12 mouse cellular contexts compared by ENCODE assay signal in the genomic region with DNA sequence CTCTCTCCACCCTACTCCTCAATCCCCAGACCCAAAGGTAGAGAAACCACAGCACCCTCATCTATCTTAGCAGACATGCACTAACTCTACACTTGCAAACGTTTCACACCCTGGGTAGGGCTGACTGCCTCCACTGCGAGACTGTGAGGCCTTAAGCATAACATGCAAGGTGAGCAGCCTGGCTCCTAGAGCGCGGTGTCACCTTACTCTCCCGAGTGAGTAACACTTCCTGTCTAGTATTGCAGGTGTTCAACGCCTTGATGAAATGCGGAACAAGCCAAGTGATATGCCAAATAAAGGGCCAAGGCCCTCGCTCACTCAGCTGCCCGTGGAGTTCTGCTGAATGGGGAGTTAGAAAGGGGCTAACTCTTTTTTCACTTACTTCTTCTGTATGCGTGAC. TPM values are rescaled to one million over a fixed set of nuclear protein-coding genes. Genes with fewer than 3 reads are reported as not detected.
DNase-seq lines count a peak whose midpoint lies in the region; ATAC-seq and TF ChIP-seq lines count a peak whose summit lies in the region.
"Had no signal": no experiment of that assay in that cellular context is flagged by ENCODE, and none has a peak within 500 bp of the region (broad histone marks: within the 10 kb centered on the region; RNA-seq: fewer than 3 reads in every experiment).

No protein-coding gene starts in this region.

- no peak overlapping the region for H3K9ac ChIP-seq in stomach, postnatal 0 days (ENCODE audit: low read length)
- H3K9ac ChIP-seq: embryonic facial prominence, embryonic 12.5 days; heart, embryonic 13.5 days had no signal

- WGBS in heart, embryonic 10.5 days, result 78% methylated on average over 10 of the region's 10 CpGs
- WGBS in stomach, postnatal 0 days, result 60% methylated on average over 10 of the region's 10 CpGs

- DNase-seq in heart, embryonic 10.5 days (ENCODE audit: low spot score), result peak; percentile 72
- no peak for DNase-seq in heart, postnatal 10 days
- DNase-seq in induced T-regulatory cell, adult 2 months (ENCODE audit: low read depth), result peak; percentile 21
- peak; percentile 29 for DNase-seq in stomach, postnatal 0 days (ENCODE audit: low spot score)
- DNase-seq in frontal cortex, postnatal 36 days (ENCODE audit: low spot score in 2 of 2), result no peak
- no peak for DNase-seq in retina, embryonic 14.5 days (ENCODE audit: low spot score)
- no peak for DNase-seq in heart, postnatal 36 days
- DNase-seq: left cerebral cortex, postnatal 4 days; right cerebral cortex, postnatal 14 days had no signal

- TF ChIP-seq EP300 in stomach, postnatal 0 days (optimal IDR thresholded peaks at IDR 0.05), result no peak

- H3K27me3 ChIP-seq in heart, embryonic 10.5 days (ENCODE audit: insufficient read depth, poor library complexity, severe bottlenecking), result no peaks in the 10 kb centered on the region
- no peaks in the 10 kb centered on the region for H3K27me3 ChIP-seq in stomach, postnatal 0 days (ENCODE audit: control insufficient read depth, insufficient read depth, low read length)
- H3K27me3 ChIP-seq: embryonic facial prominence, embryonic 12.5 days; heart, embryonic 13.5 days had no signal

- no peak overlapping the region for H3K4me2 ChIP-seq in stomach, postnatal 0 days (replicated peaks; ENCODE audit: low read depth)
- H3K4me2 ChIP-seq: embryonic facial prominence, embryonic 12.5 days; heart, embryonic 13.5 days had no signal

- no peak overlapping the region for H3K27ac ChIP-seq in heart, embryonic 10.5 days
- H3K27ac ChIP-seq in stomach, postnatal 0 days (replicated peaks), result no peak overlapping the region
- H3K27ac ChIP-seq: embryonic facial prominence, embryonic 12.5 days; heart, embryonic 13.5 days had no signal

- H3K36me3 ChIP-seq in heart, embryonic 10.5 days, result peaks cover 25% of the 10 kb centered on the region
- H3K36me3 ChIP-seq in stomach, postnatal 0 days (ENCODE audit: control insufficient read depth, insufficient read depth, low read length), result peaks cover 3% of the 10 kb centered on the region; the same call in 1 of the 2 replicates

- no peaks in the 10 kb centered on the region for H3K9me3 ChIP-seq in heart, embryonic 10.5 days
- H3K9me3 ChIP-seq in stomach, postnatal 0 days (ENCODE audit: control insufficient read depth, low read length), result no peaks in the 10 kb centered on the region
- H3K9me3 ChIP-seq: embryonic facial prominence, embryonic 12.5 days; heart, embryonic 13.5 days had no signal

- H3K4me1 ChIP-seq in heart, embryonic 10.5 days, result no peaks in the 10 kb centered on the region
- H3K4me1 ChIP-seq in stomach, postnatal 0 days (replicated peaks; ENCODE audit: control insufficient read depth, insufficient read depth), result no peaks in the 10 kb centered on the region
- H3K4me1 ChIP-seq: embryonic facial prominence, embryonic 12.5 days had no signal

- intact Hi-C loops in heart, postnatal 10 days (cut with DNase I), result no loop called here
- intact Hi-C loops in heart, postnatal 36 days (cut with DNase I), result no loop called here

- peak; percentile 20 for ATAC-seq in CD4-positive, CD25-positive, alpha-beta regulatory T cell, adult 4 months
- ATAC-seq in stomach, postnatal 0 days (ENCODE audit: low FRiP score, low TSS enrichment), result no peak

- TF ChIP-seq CTCF in stomach, postnatal 0 days (IDR thresholded peaks at IDR 0.05; ENCODE audit: low read depth), result no peak

- H3K4me3 ChIP-seq in heart, embryonic 10.5 days, result no peak overlapping the region
- H3K4me3 ChIP-seq in stomach, postnatal 0 days (ENCODE audit: low read depth, low read length), result no peak overlapping the region
- H3K4me3 ChIP-seq: embryonic facial prominence, embryonic 12.5 days; heart, embryonic 13.5 days had no signal

RNA-seq across cellular contexts. Expression of a gene that starts 13.3 kb away (rescaled TPM):
- polyA plus RNA-seq in heart, embryonic 10.5 days (2016; fragmentation: Nextera tagmentation; extraction: Ambion mirVana), result 62.2 and 68.1 TPM in 2 replicates
- 10 to 100 TPM; 27.3 to 30.5 TPM for total RNA-seq in heart, postnatal 10 days (2021)
- 10 to 100 TPM; 76.5 to 78.8 TPM for polyA plus RNA-seq in CD4-positive, CD25-positive, alpha-beta regulatory T cell, adult 4 months (2017; shearing (Covaris generic))
- polyA plus RNA-seq in stomach, postnatal 0 days (2015; fragmentation: Nextera tagmentation; extraction: Ambion mirVana), result 32.5 and 43.7 TPM in 2 replicates
- 10 to 100 TPM; 31.1 to 42.5 TPM for total RNA-seq in heart, postnatal 36 days (2021)

RNA-seq across cellular contexts. Expression of a gene that starts 25.9 kb away (rescaled TPM):
- 0.18 and 2.8 TPM in 2 replicates for polyA plus RNA-seq in heart, embryonic 10.5 days (2016; fragmentation: Nextera tagmentation; extraction: Ambion mirVana)
- total RNA-seq in heart, postnatal 10 days (2021), result 1 to 10 TPM in 1 of 2 experiments, under 1 TPM in 1; 0.79 to 1.7 TPM
- polyA plus RNA-seq in CD4-positive, CD25-positive, alpha-beta regulatory T cell, adult 4 months (2017; shearing (Covaris generic)), result not detected
- polyA plus RNA-seq in stomach, postnatal 0 days (2015; fragmentation: Nextera tagmentation; extraction: Ambion mirVana), result 0.24 and 0.25 TPM in 2 replicates
- total RNA-seq in heart, postnatal 36 days (2021), result under 1 TPM; 0.14 to 0.36 TPM

Comparison
In these comparisons a context has a peak if more than half of its experiments do, and no peak if none do; other contexts are left out.
1. DNase-seq: peak in heart, embryonic 10.5 days (single experiment), induced T-regulatory cell, adult 2 months (single experiment) and stomach, postnatal 0 days (single experiment); none in heart, postnatal 10 days (0 of 2), frontal cortex, postnatal 36 days (0 of 2), retina, embryonic 14.5 days (single experiment) and heart, postnatal 36 days (0 of 2).